9 mouse cellular contexts compared by ENCODE assay signal in the genomic region with DNA sequence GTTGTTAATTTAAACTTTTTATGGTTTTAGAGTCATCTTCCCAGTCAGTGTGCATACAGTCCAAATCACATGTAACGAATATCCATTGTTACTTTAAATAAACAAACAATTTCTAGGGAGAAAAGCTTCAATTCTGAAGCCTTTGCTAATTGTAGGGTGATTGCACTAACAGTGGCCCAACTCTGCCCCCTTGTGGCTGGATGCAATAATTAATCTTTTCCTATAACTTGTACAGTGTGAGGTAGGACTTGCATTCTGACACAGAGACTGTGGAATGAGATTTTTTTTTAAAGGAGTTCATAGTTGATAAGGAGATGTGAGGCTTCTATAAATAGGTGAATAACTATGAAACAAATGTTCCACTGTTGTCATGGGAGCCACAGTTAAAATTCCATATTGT. TPM values are rescaled to one million over a fixed set of nuclear protein-coding genes. Genes with fewer than 3 reads are reported as not detected.
DNase-seq lines count a peak whose midpoint lies in the region; ATAC-seq and TF ChIP-seq lines count a peak whose summit lies in the region.
"Had no signal": no experiment of that assay in that cellular context is flagged by ENCODE, and none has a peak within 500 bp of the region (broad histone marks: within the 10 kb centered on the region; RNA-seq: fewer than 3 reads in every experiment).

No protein-coding gene starts in this region.

- WGBS in heart, adult 2 months: 0% methylated on average over 1 of the region's 1 CpGs
- 5% methylated on average over 1 of the region's 1 CpGs for WGBS in heart, embryonic 11.5 days (ENCODE audit: insufficient replicate concordance)

- H3K36me3 ChIP-seq in heart, adult 2 months (ENCODE audit: control insufficient read depth, insufficient read depth, low read length): no peaks in the 10 kb centered on the region
- H3K36me3 ChIP-seq in heart, embryonic 11.5 days (ENCODE audit: control insufficient read depth, insufficient read depth, low read length): no peaks in the 10 kb centered on the region
- H3K36me3 ChIP-seq in MEL (ENCODE audit: control insufficient read depth in 1 of 2, insufficient read depth in 2 of 2, low read length in 2 of 2): peaks cover 0 to 6% of the 10 kb centered on the region in 2 experiments; a peak in 2 of 4 replicates
- H3K36me3 ChIP-seq: limb, embryonic 15.5 days had no signal

- no peak overlapping the region for H3K9ac ChIP-seq in heart, adult 2 months (ENCODE audit: low read depth, low read length)
- H3K9ac ChIP-seq in heart, embryonic 11.5 days (ENCODE audit: low read depth, low read length): no peak overlapping the region
- no peak overlapping the region for H3K9ac ChIP-seq in MEL (ENCODE audit: control insufficient read depth, low read depth, low read length, poor library complexity, severe bottlenecking)
- H3K9ac ChIP-seq: limb, embryonic 15.5 days had no signal

- H3K4me1 ChIP-seq in heart, adult 2 months (ENCODE audit: control insufficient read depth, insufficient read depth, low read length): no peaks in the 10 kb centered on the region
- peaks cover 16% of the 10 kb centered on the region for H3K4me1 ChIP-seq in heart, embryonic 11.5 days (ENCODE audit: control insufficient read depth, insufficient read depth, low read length)
- H3K4me1 ChIP-seq in MEL (ENCODE audit: control insufficient read depth in 1 of 2, insufficient read depth in 2 of 2, low read length in 2 of 2): peaks cover 4 to 11% of the 10 kb centered on the region in 2 experiments

- H3K4me2 ChIP-seq in heart, embryonic 11.5 days: no peak overlapping the region
- H3K4me2 ChIP-seq: limb, embryonic 15.5 days had no signal

- no peaks in the 10 kb centered on the region for H3K27me3 ChIP-seq in heart, adult 2 months (ENCODE audit: control insufficient read depth, insufficient read depth, low read length)
- H3K27me3 ChIP-seq in heart, embryonic 11.5 days (ENCODE audit: control insufficient read depth, insufficient read depth, low read length): peaks cover 8% of the 10 kb centered on the region; the same call in 1 of the 2 replicates
- H3K27me3 ChIP-seq in MEL (ENCODE audit: control insufficient read depth in 1 of 2, insufficient read depth in 2 of 2, low read length in 2 of 2): peaks cover 4 to 7% of the 10 kb centered on the region in 2 experiments

- no peaks in the 10 kb centered on the region for H3K9me3 ChIP-seq in heart, embryonic 11.5 days (replicated peaks; ENCODE audit: control insufficient read depth, low read length)
- H3K9me3 ChIP-seq in MEL (replicated peaks; ENCODE audit: insufficient read depth, low read length): no peaks in the 10 kb centered on the region
- H3K9me3 ChIP-seq: limb, embryonic 15.5 days had no signal

- intact Hi-C loops in heart, adult 2 months (cut with DNase I): loop anchor here (1.0 to 5.0 kb wide), 6 partner anchors 42 to 544 kb away; partner anchors contain the start of gene Prrg4

- no peak overlapping the region for H3K4me3 ChIP-seq in heart, adult 2 months
- no peak overlapping the region for H3K4me3 ChIP-seq in heart, embryonic 11.5 days (ENCODE audit: low read depth, low read length)
- no peak overlapping the region for H3K4me3 ChIP-seq in MEL (ENCODE audit: control insufficient read depth in 1 of 2, insufficient read depth in 1 of 2, low read depth in 2 of 2, low read length in 2 of 2)
- H3K4me3 ChIP-seq: limb, embryonic 15.5 days had no signal

- ATAC-seq in heart, embryonic 11.5 days (replicated peaks; ENCODE audit: insufficient number of reproducible peaks, low FRiP score, low TSS enrichment): no peak

- peak; percentile 26 to 71 for DNase-seq in heart, adult 2 months
- peak; percentile 78 for DNase-seq in MEL (ENCODE audit: low read depth, low spot score)
- DNase-seq in cerebellum, postnatal 10 days: peak; percentile 89 to 91
- DNase-seq in frontal cortex, postnatal 25 days (ENCODE audit: low spot score in 2 of 2): peak; percentile 23 to 56
- peak; percentile 63 to 90 for DNase-seq in kidney, postnatal 36 days
- DNase-seq in lung, postnatal 14 days: peak; percentile 74
- peak; percentile 58 to 86 for DNase-seq in right cerebral cortex, postnatal 10 days (ENCODE audit: low spot score in 2 of 2)

- peak; percentile 91 for TF ChIP-seq CTCF in heart, adult 2 months (IDR thresholded peaks at IDR 0.05)
- TF ChIP-seq CTCF in MEL (IDR thresholded peaks at IDR 0.05 in 2 of 3, conservative IDR thresholded peaks at IDR 0.05 in 1 of 3; ENCODE audit: control insufficient read depth in 1 of 3, insufficient read depth in 1 of 3, low read depth in 2 of 3, low read length in 3 of 3, poor library complexity in 1 of 3, severe bottlenecking in 1 of 3): peak; percentile 51 to 93 (median 65)

- no peak for TF ChIP-seq EP300 in heart, adult 2 months (IDR thresholded peaks at IDR 0.05; ENCODE audit: insufficient read depth, low read depth, low read length)
- TF ChIP-seq EP300 in MEL (IDR thresholded peaks at IDR 0.05; ENCODE audit: low read depth in 1 of 2, low read length in 2 of 2): no peak

- peak; percentile 95 for TF ChIP-seq RAD21 in MEL (IDR thresholded peaks at IDR 0.05; ENCODE audit: low read depth, low read length)

- H3K79me2 ChIP-seq in heart, adult 2 months (replicated peaks; ENCODE audit: control insufficient read depth, insufficient read depth, low read length): no peaks in the 10 kb centered on the region
- H3K79me2 ChIP-seq in MEL (ENCODE audit: control insufficient read depth, insufficient read depth, low read length, poor library complexity): no peaks in the 10 kb centered on the region

- H3K27ac ChIP-seq in heart, adult 2 months: no peak overlapping the region
- H3K27ac ChIP-seq in heart, embryonic 11.5 days (ENCODE audit: low read depth, low read length): no peak overlapping the region
- no peak overlapping the region for H3K27ac ChIP-seq in MEL (ENCODE audit: control insufficient read depth, low read depth, low read length)
- H3K27ac ChIP-seq: limb, embryonic 15.5 days had no signal

- no peak for TF ChIP-seq POLR2A in heart, adult 2 months (IDR thresholded peaks at IDR 0.05; ENCODE audit: insufficient read depth, low read depth, low read length)
- TF ChIP-seq POLR2A in MEL (IDR thresholded peaks at IDR 0.05; ENCODE audit: control insufficient read depth in 1 of 2, insufficient read depth in 1 of 2, low read depth in 1 of 2, low read length in 2 of 2, poor library complexity in 1 of 2): no peak

TF ChIP-seq in MEL, 35 proteins besides CTCF, POLR2A, EP300 and RAD21:
- 0 out of 2 replicates have a peak, but pooled peaks have one; percentile 13 for TF ChIP-seq ZNF384 (IDR thresholded peaks at IDR 0.05; ENCODE audit: low read depth, low read length)
- TF ChIP-seq JUND (IDR thresholded peaks at IDR 0.05; ENCODE audit: low read depth, low read length): peak; percentile 36; the same call in 1 of the 2 replicates
- peak; percentile 90 for TF ChIP-seq ZC3H11A (IDR thresholded peaks at IDR 0.05; ENCODE audit: low read depth, low read length)
- TF ChIP-seq SMC3 (IDR thresholded peaks at IDR 0.05; ENCODE audit: low read depth, low read length): peak; percentile 94
- TF ChIP-seq ZMIZ1 (IDR thresholded peaks at IDR 0.05; ENCODE audit: low read depth, low read length): no peak

RNA-seq across cellular contexts. Expression of gene Them7, which starts 6.2 kb away (rescaled TPM):
- total RNA-seq in heart, adult 2 months (2021): 1 to 10 TPM; 2.5 to 2.9 TPM
- polyA plus RNA-seq in heart, adult 2 months (2012; rRNA removed): 0.27 and 0.64 TPM in 2 replicates
- 1.3 and 1.5 TPM in 2 replicates for polyA plus RNA-seq in heart, embryonic 11.5 days (2014; fragmentation: Nextera tagmentation; extraction: Ambion mirVana)
- total RNA-seq in MEL (2012; rRNA removed): not detected in 2 replicates
- polyA plus RNA-seq in MEL (2012; ENCODE audit: insufficient read depth in 1 of 2, insufficient read length in 2 of 2, low read depth in 1 of 2, low replicate concordance in 2 of 2, missing spikeins in 1 of 2): not detected

Comparison
In these comparisons a context has a peak if more than half of its experiments do, and no peak if none do; other contexts are left out.
1. DNase-seq: peak in every context shown above with its lines; median percentile 90 in cerebellum, postnatal 10 days; 78 in MEL; 76 in kidney, postnatal 36 days; 74 in lung, postnatal 14 days; 72 in right cerebral cortex, postnatal 10 days; 48 in heart, adult 2 months; 40 in frontal cortex, postnatal 25 days.